Mouse (Mus musculus) stomach, postnatal 0 days (tissue): ENCODE data around the gene Ctnnbip1.

Source experiments
- CTCF ChIP-seq: IDR thresholded peaks from 2 replicates; pipeline ENCODE4 v1.5.1; 2016; ENCODE audit warnings: antibody characterized with exemption, low read depth, mild to moderate bottlenecking, moderate library complexity
- EP300 ChIP-seq: optimal IDR thresholded peaks from 2 replicates; pipeline ENCODE3; 2016; ENCODE audit warnings: antibody characterized with exemption

GRCm38 (mm10) chr4:149541935-149542334 lies 23.9 kb downstream of the Ctnnbip1 start:
- TF ChIP-seq CTCF (no peak), EP300 (no peak)
